Mouse (Mus musculus) brain, embryonic 14.5 days (tissue): Measurements from ENCODE around the gene Kbtbd13. TPM values are rescaled to one million over a fixed set of nuclear protein-coding genes. Genes with fewer than 3 reads are reported as not detected.

ENCODE experiments used
- DNase-seq: peaks from one replicate; pipeline ENCODE4 v3.0.0-alpha.2; 2011; ENCODE audit warnings: low read depth
- CTCF ChIP-seq: fragments of 200-500 bp; IDR thresholded peaks from 2 replicates; pipeline ENCODE4 v1.5.1; 2012; ENCODE audit warnings: inconsistent platforms, mild to moderate bottlenecking, moderate library complexity, borderline replicate concordance; ENCODE audit not compliant: insufficient read depth, insufficient read length; ENCODE audit errors: extremely low read depth
- POLR2A ChIP-seq: fragments of 200-500 bp; IDR thresholded peaks from 2 replicates; pipeline ENCODE4 v1.6.1; 2012; ENCODE audit warnings: mild to moderate bottlenecking, inconsistent platforms, borderline replicate concordance; ENCODE audit not compliant: poor library complexity, insufficient read depth, insufficient read length, severe bottlenecking; ENCODE audit errors: extremely low read depth
- polyA plus RNA-seq: library from polyadenylated mRNA; depleted of rRNA; stranded (reverse); fragments of >200 nt; gene quantifications from 2 replicates; pipeline ENCODE4 v1.2.3, GENCODE M21; 2012

Gene Kbtbd13
- polyA plus RNA-seq, 1 experiment = 0.57 TPM

- DNase-seq = peak; percentile 57
- TF ChIP-seq POLR2A (no peak), CTCF (no peak)
Measured at GRCm38 (mm10) chr9:65390752-65391612, 470 bp downstream of the Kbtbd13 start.

- DNase-seq = peak; percentile 21
- TF ChIP-seq CTCF (peak; percentile 13; the same call in 1 of the 2 replicates), POLR2A (no peak)
Measured at GRCm38 (mm10) chr9:65386373-65387140, 4.9 kb downstream of the Kbtbd13 start.

DNA sequence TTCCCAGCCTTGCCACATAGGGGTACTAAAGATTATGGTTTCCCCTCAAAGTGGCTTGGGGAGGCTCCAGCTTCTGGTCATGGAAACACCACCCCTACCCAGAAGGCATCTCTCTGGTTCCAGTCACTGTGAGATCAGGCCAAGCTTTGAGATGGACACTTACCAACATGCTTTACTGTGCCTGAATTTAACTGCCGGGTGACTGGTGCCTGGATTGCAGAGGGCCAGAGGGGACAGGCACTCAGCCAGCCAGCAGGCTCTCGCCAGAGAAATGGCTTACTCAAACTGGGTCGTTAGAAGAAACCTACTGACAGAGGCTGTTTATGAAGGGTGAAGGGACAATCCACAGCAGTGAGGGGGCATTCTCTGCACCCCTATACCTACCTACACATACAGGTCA is 7.2 kb downstream of the Kbtbd13 start:
- no peak for DNase-seq
- TF ChIP-seq CTCF = no peak
- TF ChIP-seq POLR2A = no peak

GRCm38 (mm10) chr9:65382751-65383097 is 8.7 kb downstream of the Kbtbd13 start:
- DNase-seq = no peak
- no peak for TF ChIP-seq POLR2A
- no peak for TF ChIP-seq CTCF

GRCm38 (mm10) chr9:65382031-65382750 is 9.3 kb downstream of the Kbtbd13 start:
- DNase-seq = no peak
- no peak for TF ChIP-seq CTCF
- no peak for TF ChIP-seq POLR2A

DNA sequence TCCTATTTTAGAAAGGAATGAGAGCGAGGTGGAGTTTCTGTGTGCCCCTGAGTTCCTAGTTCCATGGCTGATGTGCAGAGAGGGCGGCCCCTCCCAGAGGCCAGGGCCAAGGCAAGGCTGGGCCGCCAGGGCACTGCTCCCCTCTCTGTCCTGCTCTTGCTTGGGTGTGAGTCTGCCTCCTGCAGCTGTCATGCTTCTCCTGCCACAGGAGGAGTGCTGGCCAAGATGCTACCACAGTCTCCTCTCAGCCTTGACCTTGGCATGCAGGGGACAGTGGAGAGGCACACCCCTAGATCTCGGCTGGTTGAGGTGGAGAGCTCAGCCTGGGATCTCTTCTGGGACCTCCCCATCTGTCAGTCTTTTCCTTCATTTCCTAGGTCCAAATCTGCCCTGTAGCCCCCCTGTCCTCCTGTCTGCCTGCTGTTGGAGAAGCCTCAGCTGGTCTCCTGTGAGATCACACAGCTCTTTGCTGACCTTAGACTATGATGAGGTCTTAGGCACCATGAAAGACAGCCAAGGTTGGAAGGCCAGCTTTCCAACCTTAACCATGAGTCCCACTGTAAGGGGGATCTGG is 10.3 kb downstream of the Kbtbd13 start:
- TF ChIP-seq POLR2A = no peak
- no peak for TF ChIP-seq CTCF
- no peak for DNase-seq

DNA sequence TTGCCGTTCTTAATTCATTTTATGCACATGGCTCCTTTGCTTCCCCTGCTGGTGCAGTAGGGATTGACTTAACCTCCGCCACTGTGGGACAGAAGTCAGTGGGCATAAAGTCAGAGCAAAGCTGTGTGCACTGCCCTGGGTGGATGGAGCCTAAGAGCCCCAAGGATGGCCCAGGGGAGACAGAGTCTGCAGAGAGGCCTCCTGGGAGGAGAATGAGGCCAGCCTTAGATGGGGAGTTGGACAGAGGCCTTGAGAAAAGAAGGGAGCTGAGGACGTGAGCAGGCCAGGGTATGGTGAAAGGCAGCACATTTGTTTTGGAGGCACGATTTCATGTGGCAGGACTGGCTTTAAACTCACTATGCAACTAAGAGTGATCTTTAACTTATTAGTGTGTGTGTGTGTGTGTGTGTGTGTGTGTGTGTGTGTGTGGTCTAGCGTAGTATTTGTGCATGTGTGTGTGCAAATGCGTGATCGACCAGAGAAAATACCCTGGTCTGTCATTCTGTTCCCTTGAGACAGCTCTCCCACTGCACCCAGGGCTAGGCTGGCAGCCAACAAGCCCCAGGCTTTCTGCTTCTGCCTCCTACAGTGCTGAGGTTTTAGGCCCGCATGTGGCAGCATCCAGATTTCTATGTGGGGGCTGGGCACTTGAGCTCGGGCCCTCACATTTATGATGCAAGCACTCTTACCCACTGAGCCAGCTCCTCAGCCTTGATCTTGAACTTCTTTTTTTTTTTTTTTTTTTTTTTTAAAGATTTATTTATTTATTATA is 16.1 kb downstream of the Kbtbd13 start:
- DNase-seq = peak; percentile 41
- no peak for TF ChIP-seq POLR2A
- TF ChIP-seq CTCF = no peak

DNA sequence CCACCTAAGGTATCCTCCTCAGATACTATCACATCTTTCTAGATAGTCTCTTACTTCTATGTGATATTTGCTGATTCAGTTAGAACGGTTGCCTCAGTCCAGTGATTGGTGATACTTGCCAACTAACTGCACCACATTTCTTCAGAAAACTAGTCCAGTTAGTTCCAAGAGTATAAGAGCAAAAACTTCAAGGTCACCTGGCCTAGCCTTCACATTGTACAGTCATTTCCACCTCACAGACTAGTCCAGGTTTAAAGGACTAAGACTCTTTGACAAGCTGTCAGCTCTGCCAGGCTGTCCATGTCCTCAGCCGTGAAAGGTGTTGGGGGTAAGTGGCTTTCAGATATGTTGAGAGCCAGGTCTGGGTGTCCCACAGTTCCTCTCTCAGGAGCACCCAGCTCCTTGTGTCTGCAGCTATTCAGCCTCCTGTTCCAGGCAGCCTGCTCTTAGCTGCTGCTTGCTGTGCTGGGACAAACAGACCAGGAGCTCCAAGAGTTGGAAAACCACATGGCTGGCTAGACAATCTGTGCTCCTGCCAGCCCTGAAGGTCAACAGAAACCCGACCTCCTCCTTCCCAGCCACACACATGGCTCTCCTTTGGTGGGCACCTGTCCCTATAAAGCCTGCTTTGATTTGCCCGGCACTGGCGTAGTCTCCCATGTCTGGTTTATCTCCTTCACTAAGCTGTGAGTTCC is 16.8 kb downstream of the Kbtbd13 start:
- no peak for DNase-seq
- TF ChIP-seq POLR2A = no peak
- no peak for TF ChIP-seq CTCF

- DNase-seq = peak; percentile 16
- TF ChIP-seq POLR2A (no peak), CTCF (peak; percentile 35; the same call in 1 of the 2 replicates)
Measured at GRCm38 (mm10) chr9:65372449-65372848, 19.0 kb downstream of the Kbtbd13 start.

DNA sequence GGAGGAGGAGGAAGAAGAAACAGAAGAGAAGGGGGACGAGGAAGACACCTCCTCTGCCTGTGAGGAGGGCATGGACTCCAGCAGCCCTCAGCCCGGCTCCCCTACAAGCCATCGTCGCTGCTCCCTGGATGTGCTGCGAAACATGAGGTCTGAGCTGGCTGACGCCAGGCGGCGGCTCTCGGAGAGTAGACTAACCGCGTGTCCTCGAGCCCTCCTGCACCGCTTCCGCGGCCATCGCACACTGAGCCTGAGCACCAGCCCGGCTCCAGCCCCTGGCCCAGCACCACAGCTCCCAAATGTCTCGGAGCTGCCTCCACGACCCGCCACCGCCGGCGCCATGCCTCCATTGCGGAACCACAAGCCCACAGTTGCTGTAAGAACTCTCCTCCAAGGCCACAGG is 19.7 kb downstream of the Kbtbd13 start:
- no peak for DNase-seq
- TF ChIP-seq POLR2A (no peak), CTCF (no peak)
